Mouse (Mus musculus): Measurements from ENCODE around the gene Krt20.

- TF ChIP-seq CTCF (IDR thresholded peaks at IDR 0.05; ENCODE audit: low read depth, low read length) = peak; percentile 81
- no peak for TF ChIP-seq EP300 (IDR thresholded peaks at IDR 0.05; ENCODE audit: insufficient read depth, low read depth, low read length)
Observed at GRCm38 (mm10) chr11:99379568-99379967, 58.4 kb downstream of the Krt20 start.

Measured in ES-Bruce4 (cell line).